Mouse (Mus musculus): ENCODE results near the gene Mcpt9. TPM values are rescaled to one million over a fixed set of nuclear protein-coding genes. Genes with fewer than 3 reads are reported as not detected.

Mcpt9 gene
- total RNA-seq (2023): not detected

DNA sequence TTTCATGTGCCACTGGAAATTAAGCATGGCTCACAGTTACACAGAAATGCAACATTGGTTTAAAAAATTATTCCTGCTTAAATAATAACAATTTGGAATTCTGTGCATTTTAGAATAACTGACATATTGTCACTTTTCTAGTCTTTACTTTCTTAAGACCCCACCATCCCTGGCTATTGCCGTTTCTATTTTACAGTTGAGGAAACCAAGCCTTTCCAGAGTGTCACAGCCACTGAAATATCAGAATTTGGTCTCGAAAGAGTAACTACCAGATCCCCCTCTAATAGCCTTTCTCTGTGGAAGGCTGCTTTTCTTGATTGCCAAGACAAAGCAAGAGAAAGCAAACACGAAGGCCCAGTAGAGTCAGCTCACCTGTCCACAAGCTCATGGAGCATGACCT is at the start of gene Mcpt9:
Mcpt9 (minus strand) TSS at position 101 of the 400 bp plus-strand sequence.

DNA sequence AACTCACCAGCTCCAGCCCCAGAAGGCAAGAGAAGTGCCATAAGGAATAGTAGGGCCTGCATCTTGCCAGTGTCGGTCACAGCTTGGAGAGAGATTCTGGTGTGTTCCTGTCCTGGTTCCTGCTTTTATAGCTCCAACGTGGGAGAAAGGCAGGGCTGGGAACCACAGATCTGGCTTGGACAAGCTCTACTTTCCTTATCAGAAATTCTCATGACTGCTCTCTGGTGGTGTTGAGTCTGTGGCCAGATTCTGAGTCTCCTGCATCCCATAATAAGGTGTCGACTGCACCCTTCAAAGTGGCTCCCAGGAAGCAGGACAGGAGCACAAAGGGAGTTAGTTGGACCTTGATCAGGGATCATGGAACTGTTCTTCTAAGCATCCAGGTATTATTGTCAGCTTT is 31.9 kb upstream of the Mcpt9 start, which contains the start of gene Mcpt4:
Mcpt4 (minus strand) TSS at position 101 of the 400 bp plus-strand sequence.

DNA sequence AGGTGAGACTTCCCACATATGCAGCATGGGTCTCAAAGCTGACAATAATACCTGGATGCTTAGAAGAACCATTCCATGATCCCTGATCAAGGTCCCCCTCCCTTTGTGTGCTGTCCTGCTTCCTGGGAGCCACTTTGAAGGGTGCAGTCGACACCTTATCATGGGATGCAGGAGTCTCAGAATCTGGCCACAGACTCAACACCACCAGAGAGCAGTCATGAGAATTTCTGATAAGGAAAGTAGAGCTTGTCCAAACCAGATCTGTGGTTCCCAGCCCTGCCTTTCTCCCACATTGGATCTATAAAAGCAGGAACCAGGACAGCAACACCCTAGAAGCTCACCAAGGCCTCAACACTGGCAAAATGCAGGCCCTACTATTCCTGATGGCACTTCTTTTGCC is 11.5 kb upstream of the Mcpt9 start, which contains the start of gene Mcpt2:
Mcpt2 (plus strand) TSS at position 250 of the 400 bp plus-strand sequence.

DNA sequence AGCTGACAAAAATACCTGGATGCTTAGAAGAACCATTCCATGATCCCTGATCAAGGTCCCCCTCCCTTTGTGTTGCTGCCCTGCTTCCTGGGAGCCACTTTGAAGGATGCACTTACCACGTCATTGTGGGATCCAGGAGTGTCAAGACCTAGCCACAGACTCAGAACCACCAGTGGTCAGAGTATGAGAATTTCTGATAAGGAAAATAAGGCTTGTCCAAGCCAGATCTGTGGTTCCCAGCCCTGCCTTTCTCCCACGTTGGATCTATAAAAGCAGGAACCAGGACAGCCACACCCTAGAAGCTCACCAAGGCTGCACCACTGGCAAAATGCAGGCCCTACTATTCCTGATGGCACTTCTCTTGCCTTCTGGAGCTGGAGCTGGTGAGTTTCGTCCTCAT is 12.6 kb downstream of the Mcpt9 start, which contains the start of gene Mcpt1:
Mcpt1 (plus strand) TSS at position 301 of the 400 bp plus-strand sequence.

Other genes starting within 250 kb of the Mcpt9 start
- not detected for gene Adcy4, start 246.4 kb downstream of the Mcpt9 start, total RNA-seq (2023)
- 56.5 TPM for gene Ripk3, start 241.6 kb downstream of the Mcpt9 start, total RNA-seq (2023)
- not detected for gene Nfatc4, start 207.4 kb downstream of the Mcpt9 start, total RNA-seq (2023)
- gene Nynrin, start 176.5 kb downstream of the Mcpt9 start, total RNA-seq (2023): 0.50 TPM
- gene Cbln3, start 146.1 kb downstream of the Mcpt9 start, total RNA-seq (2023): not detected
- 65.3 TPM for gene Khnyn, start 145.5 kb downstream of the Mcpt9 start, total RNA-seq (2023)
- 28.6 TPM for gene Sdr39u1, start 130.2 kb downstream of the Mcpt9 start, total RNA-seq (2023)
- gene Cma1, start 85.8 kb downstream of the Mcpt9 start, total RNA-seq (2023): not detected
- not detected for gene Cma2, start 79.5 kb downstream of the Mcpt9 start, total RNA-seq (2023)
- not detected for gene Mcpt1, start 12.5 kb downstream of the Mcpt9 start, total RNA-seq (2023)
- gene Mcpt2, start 11.5 kb upstream of the Mcpt9 start, total RNA-seq (2023): not detected
- gene Mcpt4, start 31.8 kb upstream of the Mcpt9 start, total RNA-seq (2023): not detected
- 0.73 TPM for gene Mcpt8, start 54.8 kb upstream of the Mcpt9 start, total RNA-seq (2023)
- not detected for gene Ctsg, start 72.1 kb upstream of the Mcpt9 start, total RNA-seq (2023)
- not detected for gene Gzme, start 90.1 kb upstream of the Mcpt9 start, total RNA-seq (2023)
- gene Gzmd, start 102.1 kb upstream of the Mcpt9 start, total RNA-seq (2023): not detected
- gene Gzmg, start 129.1 kb upstream of the Mcpt9 start, total RNA-seq (2023): not detected
- not detected for gene Gzmn, start 144.1 kb upstream of the Mcpt9 start, total RNA-seq (2023)
- not detected for gene Gzmf, start 180.9 kb upstream of the Mcpt9 start, total RNA-seq (2023)
- not detected for gene Gzmc, start 204.2 kb upstream of the Mcpt9 start, total RNA-seq (2023)
- gene Gzmb, start 231.8 kb upstream of the Mcpt9 start, total RNA-seq (2023): 3.6 TPM

Data from CD4-positive naive resting alpha-beta T cell, adult 76 days (primary cell).